Mouse (Mus musculus) MEL-GATA-1-ER (cell line): ENCODE measurements around the gene Zbp1.

Experiments
- DNase-seq: peaks from one replicate; pipeline ENCODE4 v3.0.0-alpha.2; 2012; ENCODE audit warnings: low read depth; ENCODE audit errors: extremely low read depth

Zbp1 gene

GRCm38 (mm10) chr2:173216840-173217239, 1.9 kb downstream of the Zbp1 start:
- DNase-seq = no peak

GRCm38 (mm10) chr2:173212227-173212626, 6.5 kb downstream of the Zbp1 start:
- no peak for DNase-seq

GRCm38 (mm10) chr2:173209091-173209815, 9.5 kb downstream of the Zbp1 start:
- DNase-seq = no peak

- no peak for DNase-seq
Observed at GRCm38 (mm10) chr2:173207051-173207450, 11.7 kb downstream of the Zbp1 start.

GRCm38 (mm10) chr2:173205563-173206099, 13.1 kb downstream of the Zbp1 start:
- no peak for DNase-seq

DNA sequence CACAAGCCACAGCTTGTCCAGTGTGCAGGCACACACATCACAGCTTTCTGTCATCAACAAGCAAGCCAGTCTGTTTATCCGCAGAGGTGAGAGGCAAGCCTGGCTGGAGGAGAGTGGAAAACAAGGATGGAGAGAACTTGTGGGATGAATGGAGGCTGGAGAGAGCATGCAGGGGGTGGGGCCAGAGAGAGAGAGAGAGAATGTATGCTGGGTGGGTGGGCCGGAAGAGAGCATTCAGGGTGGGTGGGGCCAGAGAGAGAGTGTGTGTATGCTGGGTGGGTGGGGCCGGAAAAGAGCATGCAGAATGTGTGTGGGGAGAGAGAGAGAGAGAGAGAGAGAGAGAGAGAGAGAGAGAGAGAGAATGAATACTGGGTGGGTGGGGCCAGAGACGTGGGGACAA, 14.1 kb downstream of the Zbp1 start:
- no peak for DNase-seq

DNA sequence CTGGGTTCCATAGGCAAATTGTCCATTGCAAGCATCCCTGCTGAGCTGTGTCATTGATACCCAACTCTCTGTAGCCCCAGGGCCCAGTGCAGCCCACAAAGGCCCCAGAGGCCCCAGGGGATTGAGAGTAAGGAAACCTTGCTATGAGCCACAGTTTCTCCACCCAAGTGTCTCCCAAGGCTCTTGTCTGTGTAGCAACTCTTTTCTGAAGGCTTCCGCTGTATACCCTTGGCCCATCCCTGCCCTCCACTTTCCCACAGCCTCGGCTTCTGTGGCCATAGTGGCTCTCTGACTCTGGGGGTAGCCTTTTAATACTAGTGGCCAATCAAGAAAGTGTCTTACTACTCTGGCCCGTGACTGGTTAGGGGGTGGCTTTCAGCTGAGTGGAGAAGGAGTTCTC, 15.0 kb downstream of the Zbp1 start:
- DNase-seq = no peak

DNA sequence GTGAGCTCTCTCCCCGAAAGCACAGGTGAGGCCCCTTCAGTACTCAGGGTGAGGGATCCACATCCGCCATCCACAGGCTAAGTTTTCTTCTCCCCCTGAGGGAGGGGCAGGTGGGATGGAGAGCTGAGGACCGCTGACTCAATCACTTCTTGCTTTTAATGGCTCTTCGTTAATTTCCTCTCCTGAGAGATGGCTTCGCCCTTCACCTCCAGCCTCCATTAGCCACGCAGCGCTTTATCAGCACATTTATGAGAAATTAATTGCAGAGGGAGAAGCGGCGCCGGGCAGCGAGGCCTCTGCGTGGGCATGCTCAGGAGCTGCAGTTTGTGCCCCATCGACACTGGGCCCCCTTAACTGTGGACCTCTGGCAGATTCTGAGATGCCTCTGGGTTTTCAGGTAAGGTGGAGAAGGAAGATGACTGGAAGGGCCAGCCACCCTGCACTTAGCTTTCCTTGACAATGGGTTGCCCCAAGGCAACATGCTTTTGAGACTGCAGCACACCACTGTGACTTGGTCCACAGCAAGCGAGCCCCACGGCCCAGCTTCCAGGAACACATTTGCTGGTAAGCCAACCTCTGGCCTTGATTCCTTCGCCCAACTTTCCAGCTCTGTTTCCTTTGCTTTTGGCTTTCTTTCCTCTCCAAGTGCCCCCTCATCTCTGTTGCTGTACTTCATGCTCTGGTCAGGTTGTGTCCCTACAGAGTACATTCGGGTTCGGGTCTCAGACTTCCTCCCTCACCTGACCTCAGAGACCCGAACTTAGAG, 15.6 kb downstream of the Zbp1 start:
- DNase-seq = no peak

- no peak for DNase-seq
Observed at GRCm38 (mm10) chr2:173194796-173195195, 23.9 kb downstream of the Zbp1 start.

GRCm38 (mm10) chr2:173187182-173187855, 31.4 kb downstream of the Zbp1 start:
- DNase-seq = no peak

DNA sequence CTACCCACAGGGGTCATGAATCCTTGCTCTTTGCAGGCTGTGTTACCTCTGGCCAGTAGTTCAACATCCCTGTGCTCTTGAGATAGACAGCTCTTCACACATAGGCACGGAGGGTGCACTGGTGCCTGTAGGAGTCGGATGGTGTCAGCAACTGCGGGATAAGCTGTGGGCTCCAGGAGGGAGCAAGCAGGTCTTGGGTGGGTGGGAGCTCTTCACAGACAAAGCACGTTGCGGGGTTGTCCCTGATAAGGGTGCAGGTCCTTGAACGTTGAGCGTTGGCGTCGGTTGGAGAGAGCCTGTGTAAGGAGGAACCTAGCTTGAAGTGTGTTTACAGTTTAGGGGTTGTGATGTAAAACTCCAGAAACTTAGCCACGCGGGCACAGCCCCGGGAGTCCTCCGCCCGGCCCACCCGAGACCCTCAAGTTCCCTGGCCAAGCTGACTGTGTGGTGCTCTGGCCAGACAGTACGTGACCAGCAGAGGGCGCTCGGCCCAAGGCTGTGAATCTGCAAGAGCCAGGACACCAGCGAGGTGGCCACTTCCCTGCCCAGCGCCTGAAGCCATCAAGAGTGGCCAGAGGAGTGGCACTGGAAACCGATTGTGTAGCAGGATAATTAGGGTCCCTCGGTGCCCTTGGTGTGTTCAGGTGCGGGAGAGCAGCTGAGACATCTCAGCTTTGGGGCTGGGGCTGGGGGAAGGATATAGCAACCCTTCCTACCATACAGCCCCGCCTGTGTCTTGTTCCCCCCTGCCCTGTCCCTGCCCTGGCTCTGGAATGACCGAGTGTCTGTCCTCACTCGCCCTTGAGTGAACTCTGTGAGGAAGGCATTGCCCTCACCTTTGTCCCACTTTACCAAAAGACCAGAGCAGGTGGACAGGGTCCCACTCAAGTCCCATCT, 32.4 kb downstream of the Zbp1 start:
- DNase-seq = no peak

DNA sequence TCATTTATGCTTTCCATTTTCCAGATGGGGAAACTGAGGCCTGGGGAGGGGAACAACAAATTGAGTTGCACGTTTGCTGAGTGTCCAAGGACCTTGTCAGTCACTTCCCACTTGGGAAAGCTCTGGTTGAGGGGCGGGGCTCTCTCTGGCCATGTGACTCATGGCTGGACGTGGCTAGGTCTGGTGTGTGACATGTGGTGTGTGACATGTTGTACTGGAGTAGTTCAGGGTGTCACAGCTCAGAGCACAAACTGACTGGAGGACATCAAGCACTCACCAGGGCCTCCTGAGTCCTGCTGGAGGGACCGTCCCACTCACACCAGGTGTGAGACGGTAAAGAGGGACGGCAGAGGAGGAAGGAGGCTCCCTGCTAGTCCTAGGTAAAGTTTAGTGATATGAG, 33.4 kb downstream of the Zbp1 start:
- DNase-seq = no peak

- no peak for DNase-seq
Observed at GRCm38 (mm10) chr2:173184475-173185080, 34.1 kb downstream of the Zbp1 start.

DNA sequence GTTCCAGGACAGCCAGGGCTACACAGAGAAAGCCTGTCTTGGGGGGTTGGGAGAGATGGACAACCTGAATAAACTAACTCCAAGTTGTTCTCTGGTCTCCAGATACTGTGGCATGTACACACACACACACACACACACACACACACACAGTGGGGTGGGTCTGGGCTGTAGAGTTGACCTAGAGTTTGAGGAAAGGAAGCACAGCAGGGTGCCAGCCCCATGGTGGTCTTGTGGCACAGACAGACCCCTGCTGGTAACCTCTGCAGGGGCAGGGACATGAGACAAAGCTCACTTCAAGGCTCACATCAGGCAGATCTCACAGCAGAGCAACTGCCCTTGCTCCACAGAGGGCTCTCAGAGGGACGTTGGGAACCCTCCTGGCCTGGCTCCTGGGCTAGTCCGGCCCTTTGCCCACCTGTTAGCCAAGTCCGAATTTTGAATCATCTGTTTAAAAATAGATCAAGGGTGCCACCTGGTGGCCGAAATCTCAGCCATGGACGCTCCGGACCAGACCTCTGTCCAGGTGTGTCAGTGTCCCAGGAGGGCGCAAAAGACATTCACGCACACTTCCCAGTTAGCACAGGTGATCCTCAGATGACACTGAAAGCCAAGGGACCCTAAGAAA, 34.8 kb downstream of the Zbp1 start:
- DNase-seq = no peak

DNA sequence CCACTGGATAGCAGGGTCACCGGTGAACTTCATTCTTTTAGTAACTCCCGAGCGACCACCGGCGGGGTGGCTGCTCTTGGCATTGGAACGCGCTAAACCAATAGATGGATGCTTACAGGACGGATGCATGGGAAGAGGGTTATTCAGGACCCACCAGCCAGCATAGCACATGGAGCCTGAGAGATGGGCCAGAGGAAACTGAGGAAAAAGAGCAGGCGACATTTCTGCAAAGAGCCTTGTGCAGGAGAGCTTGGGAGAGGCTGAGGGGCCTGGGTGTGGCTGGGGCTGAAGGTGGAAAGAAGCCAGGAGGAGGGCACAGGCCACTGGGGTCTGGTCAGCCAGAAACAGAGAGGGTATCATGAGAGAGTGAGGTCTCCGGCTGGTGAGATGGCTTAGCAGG, 35.4 kb downstream of the Zbp1 start:
- DNase-seq = no peak

- no peak for DNase-seq
Observed at GRCm38 (mm10) chr2:173182796-173183195, 35.9 kb downstream of the Zbp1 start.

GRCm38 (mm10) chr2:173181901-173182300, 36.8 kb downstream of the Zbp1 start:
- DNase-seq = no peak

GRCm38 (mm10) chr2:173181486-173181885, 37.2 kb downstream of the Zbp1 start:
- DNase-seq = no peak

GRCm38 (mm10) chr2:173180721-173181388, 37.9 kb downstream of the Zbp1 start:
- no peak for DNase-seq

GRCm38 (mm10) chr2:173180026-173180425, 38.7 kb downstream of the Zbp1 start:
- DNase-seq = no peak
